Mouse (Mus musculus) c-Kit-positive CD71-positive TER-119-positive erythroid progenitor cells, embryonic 14.5 days (primary cell): ENCODE data around the gene Dyrk2.

Source experiments
- DNase-seq: peaks from one replicate; pipeline ENCODE4 v3.0.0-alpha.2; 2013; ENCODE audit warnings: low spot score

Gene Dyrk2

GRCm38 (mm10) chr10:118846991-118847545 lies 22.9 kb downstream of the Dyrk2 start:
- no peak for DNase-seq

- no peak for DNase-seq
Measured at GRCm38 (mm10) chr10:118840598-118840997, 29.4 kb downstream of the Dyrk2 start.

- no peak for DNase-seq
Measured at GRCm38 (mm10) chr10:118839343-118840141, 30.5 kb downstream of the Dyrk2 start.

- no peak for DNase-seq
Measured at GRCm38 (mm10) chr10:118837636-118838035, 32.4 kb downstream of the Dyrk2 start.

GRCm38 (mm10) chr10:118831190-118831589 lies 38.8 kb downstream of the Dyrk2 start:
- no peak for DNase-seq

GRCm38 (mm10) chr10:118829641-118830040 lies 40.4 kb downstream of the Dyrk2 start:
- DNase-seq, result no peak

GRCm38 (mm10) chr10:118827116-118827515 lies 42.9 kb downstream of the Dyrk2 start:
- DNase-seq, result no peak

GRCm38 (mm10) chr10:118824830-118825229 lies 45.2 kb downstream of the Dyrk2 start:
- no peak for DNase-seq

- no peak for DNase-seq
Measured at GRCm38 (mm10) chr10:118820901-118821300, 49.1 kb downstream of the Dyrk2 start.

GRCm38 (mm10) chr10:118819846-118820245 lies 50.2 kb downstream of the Dyrk2 start:
- DNase-seq, result no peak

GRCm38 (mm10) chr10:118817089-118817488 lies 52.9 kb downstream of the Dyrk2 start:
- DNase-seq, result no peak

GRCm38 (mm10) chr10:118811945-118812344 lies 58.1 kb downstream of the Dyrk2 start:
- DNase-seq, result no peak

- no peak for DNase-seq
Measured at GRCm38 (mm10) chr10:118810908-118811711, 58.9 kb downstream of the Dyrk2 start.
